In the genomic region with DNA sequence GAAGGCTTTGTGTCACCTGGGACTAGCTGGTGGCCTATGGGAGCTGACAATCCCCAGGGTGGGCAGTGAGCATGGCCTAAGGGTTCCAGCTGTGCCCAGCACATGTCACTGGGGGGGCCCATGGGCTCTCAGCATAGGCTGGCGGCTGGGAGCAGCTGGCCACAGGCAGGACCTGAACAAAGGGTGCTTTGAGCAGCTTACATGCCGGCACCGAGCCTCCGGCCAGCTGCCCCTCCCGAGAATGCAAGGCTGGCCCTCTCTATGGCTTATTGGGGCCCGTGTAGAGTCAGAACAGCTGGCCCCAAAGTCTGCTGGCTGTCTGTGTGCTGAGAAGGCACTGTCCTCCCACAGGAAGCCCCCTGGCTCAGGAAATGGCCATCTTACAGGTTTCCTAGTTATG, we compare ENCODE assay signal across 10 mouse cellular contexts.
DNase-seq lines count a peak whose midpoint lies in the region; ATAC-seq and TF ChIP-seq lines count a peak whose summit lies in the region.
"Had no signal": no experiment of that assay in that cellular context is flagged by ENCODE, and none has a peak within 500 bp of the region (broad histone marks: within the 10 kb centered on the region; RNA-seq: fewer than 3 reads in every experiment).

No protein-coding gene starts in this region.

- no peak for TF ChIP-seq POLR2A in kidney, adult 2 months (IDR thresholded peaks at IDR 0.05; ENCODE audit: low read depth, low read length)

- 42% methylated on average over 6 of the region's 6 CpGs for WGBS in embryonic facial prominence, embryonic 12.5 days
- WGBS in limb, embryonic 15.5 days: 45% methylated on average over 6 of the region's 6 CpGs
- WGBS in kidney, adult 2 months: 80% methylated on average over 6 of the region's 6 CpGs

- H3K9me3 ChIP-seq in embryonic facial prominence, embryonic 12.5 days: no peaks in the 10 kb centered on the region
- no peaks in the 10 kb centered on the region for H3K9me3 ChIP-seq in limb, embryonic 15.5 days

- H3K4me1 ChIP-seq in embryonic facial prominence, embryonic 12.5 days: peaks cover 10% of the 10 kb centered on the region; the same call in 1 of the 2 replicates
- peaks cover 6% of the 10 kb centered on the region for H3K4me1 ChIP-seq in limb, embryonic 15.5 days
- H3K4me1 ChIP-seq in kidney, adult 2 months (ENCODE audit: control insufficient read depth, insufficient read depth, low read length): no peaks in the 10 kb centered on the region

- peaks cover 6% of the 10 kb centered on the region; the same call in 1 of the 2 replicates for H3K27me3 ChIP-seq in embryonic facial prominence, embryonic 12.5 days
- no peaks in the 10 kb centered on the region for H3K27me3 ChIP-seq in limb, embryonic 15.5 days
- no peaks in the 10 kb centered on the region for H3K27me3 ChIP-seq in kidney, adult 2 months (replicated peaks; ENCODE audit: control insufficient read depth, insufficient read depth, low read length)

- no peaks in the 10 kb centered on the region for H3K36me3 ChIP-seq in embryonic facial prominence, embryonic 12.5 days
- no peaks in the 10 kb centered on the region for H3K36me3 ChIP-seq in limb, embryonic 15.5 days
- H3K36me3 ChIP-seq in kidney, adult 2 months (ENCODE audit: control insufficient read depth, insufficient read depth, low read length): no peaks in the 10 kb centered on the region

- 0 out of 2 replicates have a peak, but pooled peaks have one; percentile 15 for ATAC-seq in embryonic facial prominence, embryonic 12.5 days (ENCODE audit: insufficient number of reproducible peaks, insufficient read depth, low FRiP score, low TSS enrichment)
- ATAC-seq in limb, embryonic 15.5 days (ENCODE audit: insufficient number of reproducible peaks, low FRiP score, low TSS enrichment, low read depth): peak; percentile 68; the same call in 1 of the 2 replicates

- no peak overlapping the region for H3K4me2 ChIP-seq in embryonic facial prominence, embryonic 12.5 days (replicated peaks)
- no peak overlapping the region for H3K4me2 ChIP-seq in limb, embryonic 15.5 days

- H3K4me3 ChIP-seq in embryonic facial prominence, embryonic 12.5 days: no peak overlapping the region
- no peak overlapping the region for H3K4me3 ChIP-seq in limb, embryonic 15.5 days
- H3K4me3 ChIP-seq in kidney, adult 2 months (ENCODE audit: insufficient read depth, low read depth, low read length): no peak overlapping the region

- intact Hi-C loops in left cerebral cortex, postnatal 25 days (cut with DNase I): no loop called here
- intact Hi-C loops in left cerebral cortex, postnatal 36 days (cut with DNase I): no loop called here

- no peak for TF ChIP-seq CTCF in kidney, adult 2 months (conservative IDR thresholded peaks at IDR 0.05; ENCODE audit: insufficient read depth, insufficient read length, low read depth, low read length)

- no peak overlapping the region; the same call in 1 of the 2 replicates for H3K27ac ChIP-seq in embryonic facial prominence, embryonic 12.5 days
- H3K27ac ChIP-seq in limb, embryonic 15.5 days: peak overlapping the region; percentile 5; the same call in 1 of the 2 replicates
- H3K27ac ChIP-seq in kidney, adult 2 months (ENCODE audit: insufficient read depth, low read depth, low read length): no peak overlapping the region

- H3K9ac ChIP-seq in embryonic facial prominence, embryonic 12.5 days: no peak overlapping the region
- H3K9ac ChIP-seq in limb, embryonic 15.5 days: no peak overlapping the region

- peak; percentile 32 for DNase-seq in gastrocnemius, postnatal 10 days
- DNase-seq in gastrocnemius, adult 18-20 months (ENCODE audit: low spot score): no peak
- peak; percentile 15 to 18 for DNase-seq in left cerebral cortex, postnatal 25 days (ENCODE audit: low spot score in 2 of 2)
- no peak for DNase-seq in left cerebral cortex, postnatal 36 days (ENCODE audit: low spot score in 2 of 2)
- DNase-seq in kidney, adult 2 months: no peak
- DNase-seq in adrenal gland, postnatal 10 days: no peak
- DNase-seq: cerebellum, postnatal 25 days; lung, postnatal 36 days had no signal

Comparison
In these comparisons a context has a peak if more than half of its experiments do, and no peak if none do; other contexts are left out.
1. DNase-seq: peak in gastrocnemius, postnatal 10 days (single experiment) and left cerebral cortex, postnatal 25 days (2 of 2); none in gastrocnemius, adult 18-20 months (single experiment), left cerebral cortex, postnatal 36 days (0 of 2), kidney, adult 2 months (single experiment) and adrenal gland, postnatal 10 days (single experiment).